Mouse (Mus musculus) forebrain, embryonic 12.5 days (tissue): ENCODE measurements around the gene Vim. TPM values are rescaled to one million over a fixed set of nuclear protein-coding genes. Genes with fewer than 3 reads are reported as not detected.

Experiments
- ATAC-seq: fragments of 200-750 bp; cut with Nextera tagmentation; 2 replicates; pipeline ENCODE4 v1.8.0; 2017; ENCODE audit warnings: moderate TSS enrichment; ENCODE audit not compliant: low FRiP score
- H3K27ac ChIP-seq: fragments of 300-500 bp; sonication (generic); 2 replicates; pipeline ENCODE4 v1.5.1; 2016; ENCODE audit warnings: mild to moderate bottlenecking
- H3K27me3 ChIP-seq: fragments of 300-500 bp; sonication (generic); 2 replicates; pipeline ENCODE4 v1.6.1; 2016; ENCODE audit warnings: mild to moderate bottlenecking
- H3K36me3 ChIP-seq: fragments of 300-500 bp; sonication (generic); replicated peaks from 2 replicates; pipeline ENCODE4 v1.6.1; 2016; ENCODE audit warnings: mild to moderate bottlenecking
- H3K4me1 ChIP-seq: fragments of 300-500 bp; sonication (generic); 2 replicates; pipeline ENCODE4 v1.6.1; 2016
- H3K4me2 ChIP-seq: fragments of 300-500 bp; sonication (generic); 2 replicates; pipeline ENCODE4 v1.6.1; 2016; ENCODE audit warnings: mild to moderate bottlenecking, moderate library complexity
- H3K4me3 ChIP-seq: fragments of 300-500 bp; sonication (generic); replicated peaks from 2 replicates; pipeline ENCODE4 v1.5.1; 2016; ENCODE audit warnings: mild to moderate bottlenecking
- H3K9ac ChIP-seq: fragments of 300-500 bp; sonication (generic); 2 replicates; pipeline ENCODE4 v1.6.1; 2016; ENCODE audit warnings: mild to moderate bottlenecking
- H3K9me3 ChIP-seq: fragments of 300-500 bp; sonication (generic); 2 replicates; pipeline ENCODE4 v1.6.1; 2016
- WGBS: fragments of 180-500 bp; shearing (Covaris S2); methylation state at CpG from one replicate; pipeline ENCODE4 v1.1.7; 2016; 5-methylcytosine and 5-hydroxymethylcytosine counted together
- polyA plus RNA-seq: library from polyadenylated mRNA; unstranded; fragments of >200 nt; fragmentation: Nextera tagmentation; extraction: Ambion mirVana; gene quantifications from 2 replicates; pipeline ENCODE4 v1.2.1, GENCODE M21; 2016

The Vim gene
- 1,088 and 1,103 TPM in 2 replicates for polyA plus RNA-seq

DNA sequence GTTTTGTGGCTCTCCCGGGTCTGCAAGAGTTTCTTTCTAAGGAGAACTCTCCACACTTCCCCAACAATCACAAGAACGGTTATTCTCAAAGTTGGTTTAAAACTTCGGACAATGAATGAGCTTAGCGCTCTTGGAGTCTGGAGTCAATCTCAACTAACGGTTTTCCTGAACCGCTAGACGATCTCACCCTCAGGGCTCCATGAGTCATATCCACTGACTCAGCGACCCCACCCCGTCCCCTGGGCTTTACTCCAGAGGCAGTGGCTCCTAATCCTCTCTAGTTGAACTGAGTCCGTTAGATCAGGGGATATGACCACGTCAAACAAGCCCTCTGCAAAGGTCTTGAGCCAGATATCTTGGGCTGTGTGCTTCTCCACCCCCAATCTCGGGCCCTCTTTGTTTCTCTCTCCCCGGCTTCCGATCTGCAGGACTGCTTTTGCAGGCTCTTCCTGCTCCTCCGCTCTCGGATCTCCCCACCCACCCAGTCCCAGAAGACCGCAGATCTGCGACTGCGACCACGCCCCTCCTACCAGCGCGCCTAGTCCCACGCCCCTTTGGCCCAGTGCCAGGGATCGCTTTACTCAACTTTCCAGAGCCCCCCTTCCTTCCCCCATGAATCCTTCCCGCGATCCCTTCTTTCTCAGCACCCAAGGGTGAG, at the start of gene Vim:
Gene Vim (plus strand): TSS at position 520 of the 658 bp plus-strand sequence.
- WGBS = under 1% methylated on average over 26 of the region's 26 CpGs
- no peaks in the 10 kb centered on the region for H3K9me3 ChIP-seq
- H3K4me2 ChIP-seq = peak within 1 kb of the TSS; percentile 70
- peak within 1 kb of the TSS; percentile 88 for H3K4me3 ChIP-seq
- H3K36me3 ChIP-seq = peaks cover 17% of the 10 kb centered on the region
- no peaks in the 10 kb centered on the region for H3K27me3 ChIP-seq
- peak; percentile 91 for ATAC-seq
- H3K27ac ChIP-seq = peak within 1 kb of the TSS; percentile 98
- H3K4me1 ChIP-seq = peaks cover 43% of the 10 kb centered on the region
- H3K9ac ChIP-seq = peak within 1 kb of the TSS; percentile 96

GRCm38 (mm10) chr2:13526205-13526604, 47.5 kb upstream of the Vim start:
- Histone ChIP-seq H3K4me3 (no peak overlapping the region), H3K9ac (no peak overlapping the region), H3K36me3 (no peaks in the 10 kb centered on the region), H3K4me1 (peaks cover 8% of the 10 kb centered on the region; the same call in 1 of the 2 replicates), H3K27ac (no peak overlapping the region), H3K9me3 (no peaks in the 10 kb centered on the region), H3K27me3 (no peaks in the 10 kb centered on the region), H3K4me2 (no peak overlapping the region)
- WGBS = 88% methylated on average over 2 of the region's 2 CpGs
- no peak for ATAC-seq

DNA sequence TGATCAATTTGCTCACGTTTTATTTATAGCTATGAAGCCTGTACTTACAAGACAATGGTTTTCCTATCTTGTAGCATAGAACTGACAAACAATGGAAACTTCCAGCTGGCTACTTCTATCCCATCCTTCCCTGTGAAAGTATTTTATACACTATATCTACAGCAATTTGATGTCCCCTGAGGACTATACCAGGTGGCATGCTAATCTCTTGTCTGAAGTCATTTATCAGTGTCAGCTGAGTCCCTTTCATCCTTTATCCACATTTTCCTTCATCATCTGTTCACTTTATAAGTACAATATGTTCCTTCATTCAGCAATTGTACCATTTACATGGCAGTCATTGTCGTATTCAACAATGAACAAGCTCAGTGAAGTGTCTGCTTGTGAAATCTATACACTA, 46.6 kb upstream of the Vim start:
- no peak overlapping the region for H3K27ac ChIP-seq
- no peak overlapping the region for H3K9ac ChIP-seq
- no peak overlapping the region for H3K4me3 ChIP-seq
- no peaks in the 10 kb centered on the region for H3K36me3 ChIP-seq
- no peak overlapping the region for H3K4me2 ChIP-seq
- WGBS = 45% methylated on average over 2 of the region's 2 CpGs
- H3K27me3 ChIP-seq = no peaks in the 10 kb centered on the region
- ATAC-seq = no peak
- H3K4me1 ChIP-seq = peaks cover 5% of the 10 kb centered on the region; the same call in 1 of the 2 replicates
- no peaks in the 10 kb centered on the region for H3K9me3 ChIP-seq

- H3K4me3 ChIP-seq = no peak overlapping the region
- 87% methylated on average over 4 of the region's 4 CpGs for WGBS
- H3K9me3 ChIP-seq = no peaks in the 10 kb centered on the region
- no peaks in the 10 kb centered on the region for H3K36me3 ChIP-seq
- 0 out of 2 replicates have a peak, but pooled peaks cover 3% of the 10 kb centered on the region for H3K4me1 ChIP-seq
- 0 out of 2 replicates have a peak overlapping the region, but pooled peaks have one; percentile 19 for H3K27ac ChIP-seq
- H3K9ac ChIP-seq = no peak overlapping the region
- H3K27me3 ChIP-seq = no peaks in the 10 kb centered on the region
- ATAC-seq = no peak
- H3K4me2 ChIP-seq = no peak overlapping the region
These were observed 46.2 kb upstream of the Vim start for GRCm38 (mm10) chr2:13527531-13527930.

GRCm38 (mm10) chr2:13529253-13529933, 44.3 kb upstream of the Vim start:
- no peak for ATAC-seq
- no peaks in the 10 kb centered on the region for H3K36me3 ChIP-seq
- H3K27ac ChIP-seq = no peak overlapping the region
- no peak overlapping the region for H3K4me2 ChIP-seq
- H3K4me3 ChIP-seq = no peak overlapping the region
- H3K4me1 ChIP-seq = 0 out of 2 replicates have a peak, but pooled peaks cover 3% of the 10 kb centered on the region
- no peak overlapping the region for H3K9ac ChIP-seq
- no peaks in the 10 kb centered on the region for H3K27me3 ChIP-seq
- WGBS = 92% methylated on average over 3 of the region's 3 CpGs
- H3K9me3 ChIP-seq = no peaks in the 10 kb centered on the region

DNA sequence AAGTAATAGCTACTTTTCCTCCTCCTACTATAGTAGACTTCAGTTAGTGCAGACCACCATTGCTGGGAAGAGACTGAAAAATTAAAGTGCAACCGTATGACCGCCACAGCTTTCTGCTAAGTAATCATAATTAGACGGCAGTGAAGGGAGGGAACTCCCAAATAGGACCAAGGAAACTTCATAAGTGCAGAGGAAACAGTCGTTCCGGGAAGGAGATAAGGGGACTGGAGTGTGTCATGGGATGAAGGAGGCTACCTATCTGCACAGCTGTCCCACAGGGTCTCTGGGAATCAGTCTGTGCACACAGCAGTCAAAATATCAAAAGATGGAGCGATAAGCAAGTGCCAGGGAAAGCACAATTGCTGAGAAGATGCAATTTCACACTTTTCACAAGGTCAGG, 43.1 kb upstream of the Vim start:
- H3K36me3 ChIP-seq = no peaks in the 10 kb centered on the region
- no peak overlapping the region for H3K27ac ChIP-seq
- H3K4me3 ChIP-seq = no peak overlapping the region
- no peaks in the 10 kb centered on the region for H3K9me3 ChIP-seq
- no peaks in the 10 kb centered on the region for H3K27me3 ChIP-seq
- no peak overlapping the region for H3K4me2 ChIP-seq
- no peak overlapping the region for H3K9ac ChIP-seq
- 92% methylated on average over 6 of the region's 6 CpGs for WGBS
- H3K4me1 ChIP-seq = 0 out of 2 replicates have a peak, but pooled peaks cover 7% of the 10 kb centered on the region
- no peak for ATAC-seq

- Histone ChIP-seq H3K9ac (no peak overlapping the region), H3K4me2 (no peak overlapping the region), H3K4me3 (no peak overlapping the region), H3K36me3 (no peaks in the 10 kb centered on the region), H3K9me3 (no peaks in the 10 kb centered on the region), H3K27me3 (no peaks in the 10 kb centered on the region), H3K4me1 (0 out of 2 replicates have a peak, but pooled peaks cover 10% of the 10 kb centered on the region), H3K27ac (no peak overlapping the region)
- ATAC-seq = no peak
These were observed 37.0 kb upstream of the Vim start for GRCm38 (mm10) chr2:13536747-13537146.

- WGBS = 16% methylated on average over 2 of the region's 2 CpGs
- Histone ChIP-seq H3K4me2 (no peak overlapping the region), H3K4me1 (0 out of 2 replicates have a peak, but pooled peaks cover 10% of the 10 kb centered on the region), H3K36me3 (no peaks in the 10 kb centered on the region), H3K9ac (no peak overlapping the region), H3K9me3 (no peaks in the 10 kb centered on the region), H3K27ac (no peak overlapping the region), H3K27me3 (no peaks in the 10 kb centered on the region), H3K4me3 (no peak overlapping the region)
- ATAC-seq = no peak
These were observed 36.0 kb upstream of the Vim start for GRCm38 (mm10) chr2:13537733-13538132.

DNA sequence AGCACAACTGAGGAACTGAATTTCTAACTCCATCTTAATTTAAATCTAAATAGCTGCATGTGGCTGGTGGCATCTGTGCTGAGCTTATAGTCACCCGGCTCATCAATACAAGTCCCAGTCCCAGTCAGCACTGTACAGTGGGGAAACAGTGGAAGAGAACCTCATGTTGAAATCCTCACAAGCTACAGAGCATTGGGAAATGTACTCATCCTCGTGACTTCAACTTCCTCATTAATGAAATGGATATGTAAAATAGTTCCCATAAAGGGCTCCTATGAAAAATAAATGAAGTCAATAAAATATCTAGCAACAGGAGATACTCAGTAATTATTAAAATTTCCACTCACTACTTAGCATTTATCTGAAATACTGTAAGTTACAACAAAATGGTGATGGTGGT, 35.5 kb upstream of the Vim start:
- WGBS = 72% methylated on average over 2 of the region's 2 CpGs
- H3K4me3 ChIP-seq = no peak overlapping the region
- no peak for ATAC-seq
- H3K9ac ChIP-seq = no peak overlapping the region
- H3K4me2 ChIP-seq = no peak overlapping the region
- H3K36me3 ChIP-seq = no peaks in the 10 kb centered on the region
- no peaks in the 10 kb centered on the region for H3K9me3 ChIP-seq
- H3K27me3 ChIP-seq = no peaks in the 10 kb centered on the region
- H3K27ac ChIP-seq = no peak overlapping the region
- H3K4me1 ChIP-seq = peaks cover 12% of the 10 kb centered on the region; the same call in 1 of the 2 replicates

GRCm38 (mm10) chr2:13538704-13539377, 34.9 kb upstream of the Vim start:
- Histone ChIP-seq H3K9me3 (no peaks in the 10 kb centered on the region), H3K27me3 (no peaks in the 10 kb centered on the region), H3K36me3 (no peaks in the 10 kb centered on the region), H3K4me3 (no peak overlapping the region), H3K27ac (no peak overlapping the region), H3K4me2 (no peak overlapping the region), H3K9ac (no peak overlapping the region), H3K4me1 (peaks cover 15% of the 10 kb centered on the region)
- WGBS = 76% methylated on average over 6 of the region's 6 CpGs
- ATAC-seq = no peak

- H3K4me1 ChIP-seq = peaks cover 18% of the 10 kb centered on the region
- WGBS = 92% methylated on average over 1 of the region's 1 CpGs
- ATAC-seq = no peak
- H3K36me3 ChIP-seq = no peaks in the 10 kb centered on the region
- H3K9me3 ChIP-seq = no peaks in the 10 kb centered on the region
- H3K4me3 ChIP-seq = no peak overlapping the region
- H3K4me2 ChIP-seq = no peak overlapping the region
- no peaks in the 10 kb centered on the region for H3K27me3 ChIP-seq
- H3K9ac ChIP-seq = no peak overlapping the region
- H3K27ac ChIP-seq = no peak overlapping the region
These were observed 33.9 kb upstream of the Vim start for GRCm38 (mm10) chr2:13539860-13540259.

DNA sequence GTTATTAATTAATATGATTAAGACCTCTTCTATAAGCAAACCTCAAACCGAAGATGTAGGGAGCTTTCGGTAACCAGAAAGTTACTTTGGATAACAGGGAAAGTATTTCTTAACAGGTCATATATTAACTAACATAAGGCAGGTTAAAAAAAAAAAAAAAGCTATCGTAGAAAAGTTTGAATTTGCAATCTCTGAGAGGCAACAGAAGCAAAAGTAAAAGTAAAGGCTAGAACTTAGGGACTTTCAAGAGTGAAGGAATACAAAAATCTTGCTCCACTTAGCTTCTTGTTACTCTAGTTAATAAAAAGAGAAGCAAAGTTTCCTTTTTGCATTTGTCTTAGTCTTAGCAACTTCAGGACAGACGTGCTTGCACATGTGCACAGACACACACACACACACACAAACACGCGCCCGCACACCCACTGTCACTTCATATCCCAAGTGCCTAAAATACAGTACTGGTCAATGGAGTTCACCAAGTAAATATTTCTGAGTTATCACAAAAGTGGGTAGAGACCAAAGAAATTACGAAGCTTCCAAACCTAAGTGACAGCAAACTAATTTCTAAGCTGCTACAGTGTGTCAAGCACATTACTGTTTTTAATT, 30.1 kb upstream of the Vim start:
- H3K9ac ChIP-seq = peak overlapping the region; percentile 65
- H3K27me3 ChIP-seq = no peaks in the 10 kb centered on the region
- ATAC-seq = peak; percentile 28
- H3K27ac ChIP-seq = peak overlapping the region; percentile 93
- no peaks in the 10 kb centered on the region for H3K9me3 ChIP-seq
- H3K36me3 ChIP-seq = no peaks in the 10 kb centered on the region
- H3K4me3 ChIP-seq = peak overlapping the region; percentile 49
- peaks cover 18% of the 10 kb centered on the region for H3K4me1 ChIP-seq
- peak overlapping the region; percentile 58 for H3K4me2 ChIP-seq
- WGBS = 43% methylated on average over 8 of the region's 8 CpGs
